In the genomic region with DNA sequence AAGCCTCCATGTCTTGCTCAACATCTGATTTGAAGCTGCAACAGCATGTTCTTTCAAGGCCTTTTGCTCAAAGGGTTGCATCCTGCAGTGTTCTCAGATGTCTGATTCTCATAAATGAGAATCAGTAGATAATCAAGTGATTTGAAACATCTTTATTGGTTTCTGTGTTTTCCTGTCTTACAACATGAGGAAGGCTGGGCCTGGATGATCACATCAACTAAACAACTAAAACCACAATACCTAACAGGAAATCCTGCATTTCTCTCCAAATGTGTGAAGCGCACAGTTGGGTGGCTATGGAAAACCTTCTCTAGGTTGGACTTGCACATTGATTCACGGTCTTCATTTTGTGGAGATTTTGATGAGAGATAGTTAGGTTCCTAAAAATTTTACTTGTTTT, we compare ENCODE assay signal across 20 mouse cellular contexts.
DNase-seq lines count a peak whose midpoint lies in the region; ATAC-seq and TF ChIP-seq lines count a peak whose summit lies in the region.
"Had no signal": no experiment of that assay in that cellular context is flagged by ENCODE, and none has a peak within 500 bp of the region (broad histone marks: within the 10 kb centered on the region; RNA-seq: fewer than 3 reads in every experiment).

No protein-coding gene starts in this region.

- no peaks in the 10 kb centered on the region for H3K27me3 ChIP-seq in spleen, adult 2 months (ENCODE audit: control insufficient read depth, insufficient read depth, low read length)
- H3K27me3 ChIP-seq in hindbrain, postnatal 0 days (ENCODE audit: insufficient read depth, low read length): no peaks in the 10 kb centered on the region
- H3K27me3 ChIP-seq: forebrain, embryonic 13.5 days; heart, embryonic 13.5 days; hindbrain, embryonic 13.5 days had no signal

- ATAC-seq in common myeloid progenitor, adult 5-6 weeks (replicated peaks; ENCODE audit: low read depth, poor library complexity, severe bottlenecking): peak; percentile 45
- ATAC-seq in inflammation-experienced regulatory T-cells, adult 6 months: peak; percentile 21
- no peak for ATAC-seq in hindbrain, postnatal 0 days
- ATAC-seq: activated CD4-positive, CD25-positive, alpha-beta regulatory T cell, adult 4 months; forebrain, embryonic 13.5 days had no signal

- H3K9ac ChIP-seq in hindbrain, postnatal 0 days (replicated peaks; ENCODE audit: low read length): no peak overlapping the region
- H3K9ac ChIP-seq: forebrain, embryonic 13.5 days; heart, embryonic 13.5 days; hindbrain, embryonic 13.5 days had no signal

- no peaks in the 10 kb centered on the region for H3K36me3 ChIP-seq in spleen, adult 2 months (ENCODE audit: control insufficient read depth, insufficient read depth, low read length)
- H3K36me3 ChIP-seq in hindbrain, postnatal 0 days (ENCODE audit: insufficient read depth, low read length): no peaks in the 10 kb centered on the region
- H3K36me3 ChIP-seq: embryonic facial prominence, embryonic 10.5 days; heart, embryonic 13.5 days; hindbrain, embryonic 13.5 days had no signal

- TF ChIP-seq CTCF in spleen, adult 2 months (IDR thresholded peaks at IDR 0.05; ENCODE audit: extremely low read depth, insufficient read depth, insufficient read length, insufficient replicate concordance): no peak
- TF ChIP-seq CTCF in hindbrain, postnatal 0 days (IDR thresholded peaks at IDR 0.05; ENCODE audit: low read depth): no peak

- 31% methylated on average over 2 of the region's 2 CpGs for WGBS in spleen, adult 2 months
- WGBS in hindbrain, postnatal 0 days: 90% methylated on average over 2 of the region's 2 CpGs

- no peaks in the 10 kb centered on the region for H3K9me3 ChIP-seq in hindbrain, postnatal 0 days (ENCODE audit: low read length)
- H3K9me3 ChIP-seq: embryonic facial prominence, embryonic 10.5 days; forebrain, embryonic 13.5 days; heart, embryonic 13.5 days; hindbrain, embryonic 13.5 days had no signal

- peak overlapping the region; percentile 52; the same call in 1 of the 2 replicates for H3K27ac ChIP-seq in spleen, adult 2 months (ENCODE audit: insufficient read depth, low read length)
- no peak overlapping the region for H3K27ac ChIP-seq in hindbrain, postnatal 0 days
- H3K27ac ChIP-seq: embryonic facial prominence, embryonic 10.5 days; forebrain, embryonic 13.5 days; heart, embryonic 13.5 days; hindbrain, embryonic 13.5 days had no signal

- no peak overlapping the region for H3K4me2 ChIP-seq in hindbrain, postnatal 0 days (ENCODE audit: low read depth, low read length)
- H3K4me2 ChIP-seq: forebrain, embryonic 13.5 days; heart, embryonic 13.5 days; hindbrain, embryonic 13.5 days had no signal

- no peak for TF ChIP-seq POLR2A in spleen, adult 2 months (IDR thresholded peaks at IDR 0.05; ENCODE audit: low read depth, low read length)

- no peak overlapping the region for H3K4me3 ChIP-seq in spleen, adult 2 months (ENCODE audit: extremely low read depth, insufficient read depth, insufficient read length)
- H3K4me3 ChIP-seq in hindbrain, postnatal 0 days (ENCODE audit: low read length): no peak overlapping the region
- H3K4me3 ChIP-seq: embryonic facial prominence, embryonic 10.5 days; forebrain, embryonic 13.5 days; heart, embryonic 13.5 days; hindbrain, embryonic 13.5 days had no signal

- no peak for DNase-seq in spleen, adult 2 months (ENCODE audit: low read depth in 1 of 2, low spot score in 2 of 2)
- DNase-seq in spleen, postnatal 14 days (ENCODE audit: low spot score in 2 of 2): no peak
- DNase-seq in naive thymus-derived CD4-positive, alpha-beta T cell, adult 2 months (ENCODE audit: low read depth): peak; percentile 71
- no peak for DNase-seq in hindbrain, postnatal 0 days (ENCODE audit: low spot score)
- no peak for DNase-seq in cerebellum, adult 8-10 months
- DNase-seq in right cerebral cortex, postnatal 36 days (ENCODE audit: low spot score in 2 of 2): no peak
- DNase-seq: adrenal gland, postnatal 14 days; cerebellum, adult 11-12 months; cerebellum, adult 9-11 months; cerebellum, postnatal 36 days; gastrocnemius, postnatal 10 days; heart, postnatal 4 days; kidney, adult 11 months had no signal

- peaks cover 4% of the 10 kb centered on the region; the same call in 1 of the 2 replicates for H3K4me1 ChIP-seq in spleen, adult 2 months (ENCODE audit: control insufficient read depth, insufficient read depth, insufficient read length)
- no peaks in the 10 kb centered on the region for H3K4me1 ChIP-seq in hindbrain, postnatal 0 days (ENCODE audit: insufficient read depth, low read length)
- H3K4me1 ChIP-seq: embryonic facial prominence, embryonic 10.5 days; forebrain, embryonic 13.5 days; heart, embryonic 13.5 days; hindbrain, embryonic 13.5 days had no signal
